Mouse (Mus musculus) hindbrain, postnatal 0 days (tissue): ENCODE measurements at regions not wholly inside any gene's neighbourhood (a gene's known extent, or its start where the extent isn't known, plus 50 kb on each side); places are given as distances from the start of the nearest gene placed in this dataset.

Experiments
- ATAC-seq: fragments of 200-750 bp; cut with Nextera tagmentation; 2 replicates; pipeline ENCODE4 v1.8.0; 2017; ENCODE audit warnings: mild to moderate bottlenecking, moderate TSS enrichment, moderate library complexity
- DNase-seq: peaks from one replicate; pipeline ENCODE4 v3.0.0-alpha.2; 2015; ENCODE audit warnings: low spot score
- H3K27ac ChIP-seq: fragments of 300-500 bp; sonication (generic); 2 replicates; pipeline ENCODE4 v1.5.1; 2014; ENCODE audit warnings: mild to moderate bottlenecking
- H3K27me3 ChIP-seq: fragments of 300-500 bp; sonication (generic); 2 replicates; pipeline ENCODE4 v1.6.1; 2014; ENCODE audit warnings: low read length, mixed read lengths; ENCODE audit not compliant: insufficient read depth
- H3K36me3 ChIP-seq: fragments of 300-500 bp; sonication (generic); 2 replicates; pipeline ENCODE4 v1.6.1; 2014; ENCODE audit warnings: low read length, mixed read lengths; ENCODE audit not compliant: insufficient read depth
- H3K4me1 ChIP-seq: fragments of 300-500 bp; sonication (generic); 2 replicates; pipeline ENCODE4 v1.6.1; 2014; ENCODE audit warnings: antibody characterized with exemption, low read length, mixed read lengths; ENCODE audit not compliant: insufficient read depth
- H3K4me2 ChIP-seq: fragments of 300-500 bp; sonication (generic); 2 replicates; pipeline ENCODE4 v1.6.1; 2014; ENCODE audit warnings: low read depth, mild to moderate bottlenecking, low read length, moderate library complexity, mixed read lengths
- H3K4me3 ChIP-seq: fragments of 300-500 bp; sonication (generic); 2 replicates; pipeline ENCODE4 v1.5.1; 2014; ENCODE audit warnings: low read length
- H3K9ac ChIP-seq: fragments of 300-500 bp; sonication (generic); replicated peaks from 2 replicates; pipeline ENCODE4 v1.6.1; 2014; ENCODE audit warnings: mild to moderate bottlenecking, low read length, moderate library complexity, mixed read lengths
- H3K9me3 ChIP-seq: fragments of 300-500 bp; sonication (generic); 2 replicates; pipeline ENCODE4 v1.6.1; 2016; ENCODE audit warnings: low read length, mixed read lengths
- CTCF ChIP-seq: IDR thresholded peaks from 2 replicates; pipeline ENCODE4 v1.5.1; 2016; ENCODE audit warnings: antibody characterized with exemption, control low read depth, low read depth
- WGBS: fragments of 180-500 bp; shearing (Covaris S2); extraction: QIAGEN DNeasy Blood & Tissue Kit; methylation state at CpG from one replicate; pipeline ENCODE4 v1.1.7; 2014; 5-methylcytosine and 5-hydroxymethylcytosine counted together

DNA sequence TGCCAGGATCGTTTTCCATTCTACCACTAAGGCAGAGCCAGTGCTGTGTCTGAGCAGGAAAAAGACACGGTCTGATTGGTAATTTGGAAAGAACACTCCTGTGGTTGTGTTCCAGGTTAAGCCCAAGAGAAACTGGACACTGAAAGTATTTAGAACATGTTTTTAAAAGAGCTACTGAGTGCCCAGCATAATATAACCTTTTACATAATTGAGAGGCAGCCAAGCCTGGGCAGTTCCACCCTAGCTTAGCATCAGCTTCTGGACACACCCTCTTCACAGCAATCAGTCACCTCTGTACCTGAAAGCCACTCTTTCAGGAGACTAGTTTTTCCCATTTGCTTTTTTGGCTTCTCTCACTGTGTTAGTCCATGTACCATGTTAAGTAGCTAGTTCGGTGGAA lies 1379.4 kb upstream of the A1bg start:
- Histone ChIP-seq H3K9me3 (no peaks in the 10 kb centered on the region), H3K27me3 (no peaks in the 10 kb centered on the region), H3K36me3 (no peaks in the 10 kb centered on the region), H3K4me1 (no peaks in the 10 kb centered on the region), H3K4me2 (no peak overlapping the region), H3K4me3 (no peak overlapping the region), H3K27ac (no peak overlapping the region), H3K9ac (no peak overlapping the region)
- no peak for TF ChIP-seq CTCF
- DNase-seq (no peak), ATAC-seq (no peak)
- 90% methylated on average over 3 of the region's 3 CpGs for WGBS

DNA sequence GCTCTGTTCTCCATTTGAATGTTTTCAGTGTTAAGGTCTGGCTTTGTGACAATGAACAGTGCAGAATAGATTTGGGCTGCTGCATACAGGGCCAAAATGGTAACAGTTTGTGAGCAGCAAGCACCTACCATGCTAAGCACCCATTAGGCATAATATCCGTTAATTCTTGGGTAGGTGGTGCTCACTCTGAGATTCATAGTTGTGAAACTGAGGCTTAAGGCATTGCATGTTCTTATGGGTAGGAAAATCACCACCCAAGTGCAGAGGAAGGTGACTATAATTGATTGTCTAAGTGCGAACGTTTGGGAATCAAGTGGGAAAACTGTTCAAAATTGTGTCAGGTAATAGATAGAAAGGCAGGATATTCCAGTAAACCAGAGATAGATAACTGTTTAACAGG lies 1378.8 kb upstream of the A1bg start:
- Histone ChIP-seq H3K4me1 (no peaks in the 10 kb centered on the region), H3K27me3 (no peaks in the 10 kb centered on the region), H3K4me2 (no peak overlapping the region), H3K27ac (no peak overlapping the region), H3K9me3 (no peaks in the 10 kb centered on the region), H3K36me3 (no peaks in the 10 kb centered on the region), H3K9ac (no peak overlapping the region), H3K4me3 (no peak overlapping the region)
- DNase-seq = no peak
- ATAC-seq = no peak
- WGBS = 89% methylated on average over 3 of the region's 3 CpGs
- TF ChIP-seq CTCF = no peak

DNA sequence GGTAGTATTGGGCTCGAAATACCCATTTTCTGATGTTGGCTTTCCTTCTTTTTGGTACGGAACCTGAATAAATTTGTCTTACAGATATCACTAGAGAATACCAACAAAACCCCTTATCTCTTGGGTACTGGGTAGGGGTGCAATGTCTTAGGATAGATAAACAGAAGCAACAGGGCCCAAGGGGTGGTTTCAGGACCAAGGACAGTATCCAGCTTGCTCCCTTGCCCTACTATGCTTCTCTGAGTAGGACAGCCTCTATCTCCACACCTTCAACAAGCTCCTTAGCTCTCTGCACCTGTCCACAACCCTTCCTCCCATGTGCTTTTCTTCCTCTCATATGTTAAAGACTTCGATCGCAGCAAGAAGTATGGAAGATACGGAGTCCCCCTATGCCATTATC lies 1374.3 kb upstream of the A1bg start:
- ATAC-seq = no peak
- Histone ChIP-seq H3K27me3 (no peaks in the 10 kb centered on the region), H3K4me2 (no peak overlapping the region), H3K27ac (no peak overlapping the region), H3K4me1 (peaks cover 10% of the 10 kb centered on the region; the same call in 1 of the 2 replicates), H3K9me3 (no peaks in the 10 kb centered on the region), H3K36me3 (no peaks in the 10 kb centered on the region), H3K9ac (no peak overlapping the region), H3K4me3 (no peak overlapping the region)
- 91% methylated on average over 5 of the region's 5 CpGs for WGBS
- DNase-seq = no peak
- TF ChIP-seq CTCF = no peak

DNA sequence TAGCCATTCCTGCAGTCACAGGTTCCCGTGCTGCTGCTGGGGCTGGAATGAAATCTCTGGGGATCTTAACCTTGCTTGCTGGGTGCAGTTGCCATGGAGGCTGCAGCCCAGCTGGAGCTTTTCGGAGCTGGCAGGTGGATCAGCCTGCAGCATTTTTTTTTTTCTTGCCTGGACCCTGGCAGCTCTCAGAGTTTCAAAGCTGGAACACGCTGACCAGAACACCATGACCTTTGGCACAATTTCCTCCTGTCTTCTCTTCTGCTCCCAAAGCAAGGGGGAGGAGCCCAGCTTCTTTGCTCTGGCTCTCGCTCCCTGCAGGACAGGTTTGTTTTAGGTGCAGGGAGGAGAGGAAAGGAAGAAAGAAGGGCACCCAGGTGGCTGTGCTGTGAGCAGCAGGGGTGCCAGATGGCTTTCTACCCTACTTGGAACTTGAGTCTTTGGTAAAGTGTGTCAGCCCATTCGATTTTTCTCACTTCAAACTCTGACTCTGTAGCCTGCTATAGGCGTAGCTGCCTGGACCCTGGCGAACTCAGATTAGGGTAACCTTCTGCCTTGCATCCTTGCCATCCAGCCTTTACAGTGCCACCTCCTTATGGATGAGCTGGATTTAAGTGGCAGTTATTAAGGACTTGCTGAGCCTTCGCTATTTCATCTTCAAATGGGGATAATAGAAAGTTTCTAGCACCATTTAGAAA lies 1372.6 kb upstream of the A1bg start:
- DNase-seq = peak; percentile 57
- TF ChIP-seq CTCF = no peak
- WGBS = 32% methylated on average over 8 of the region's 8 CpGs
- no peak; the same call in 1 of the 2 replicates for ATAC-seq
- Histone ChIP-seq H3K4me2 (no peak overlapping the region), H3K9me3 (no peaks in the 10 kb centered on the region), H3K9ac (no peak overlapping the region), H3K36me3 (no peaks in the 10 kb centered on the region), H3K27ac (no peak overlapping the region), H3K27me3 (no peaks in the 10 kb centered on the region), H3K4me3 (no peak overlapping the region), H3K4me1 (peaks cover 10% of the 10 kb centered on the region; the same call in 1 of the 2 replicates)

DNA sequence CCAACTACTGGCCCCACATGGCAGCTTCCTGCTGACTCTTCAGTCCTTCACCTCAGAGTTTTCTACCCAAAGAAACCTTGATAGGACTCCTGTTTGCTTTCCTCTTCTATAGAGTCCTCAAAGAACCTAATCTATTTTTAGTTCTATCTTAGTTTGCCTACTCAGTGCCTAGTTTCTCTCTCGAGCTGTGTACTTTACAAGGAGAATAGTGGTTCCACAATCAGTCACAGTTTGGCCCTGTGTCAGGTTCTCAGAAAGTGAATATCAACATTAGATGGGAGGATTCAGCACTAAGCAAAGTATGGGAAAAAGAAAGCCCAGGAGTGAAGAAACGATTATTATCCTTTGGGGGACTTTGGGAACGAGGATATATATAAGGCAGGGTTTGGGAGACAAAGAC lies 1372.0 kb upstream of the A1bg start:
- Histone ChIP-seq H3K27ac (no peak overlapping the region), H3K9ac (no peak overlapping the region), H3K4me2 (no peak overlapping the region), H3K36me3 (no peaks in the 10 kb centered on the region), H3K9me3 (no peaks in the 10 kb centered on the region), H3K4me3 (no peak overlapping the region), H3K4me1 (peaks cover 10% of the 10 kb centered on the region; the same call in 1 of the 2 replicates), H3K27me3 (no peaks in the 10 kb centered on the region)
- WGBS = 33% methylated on average over 3 of the region's 3 CpGs
- no peak for TF ChIP-seq CTCF
- ATAC-seq = no peak
- no peak for DNase-seq

DNA sequence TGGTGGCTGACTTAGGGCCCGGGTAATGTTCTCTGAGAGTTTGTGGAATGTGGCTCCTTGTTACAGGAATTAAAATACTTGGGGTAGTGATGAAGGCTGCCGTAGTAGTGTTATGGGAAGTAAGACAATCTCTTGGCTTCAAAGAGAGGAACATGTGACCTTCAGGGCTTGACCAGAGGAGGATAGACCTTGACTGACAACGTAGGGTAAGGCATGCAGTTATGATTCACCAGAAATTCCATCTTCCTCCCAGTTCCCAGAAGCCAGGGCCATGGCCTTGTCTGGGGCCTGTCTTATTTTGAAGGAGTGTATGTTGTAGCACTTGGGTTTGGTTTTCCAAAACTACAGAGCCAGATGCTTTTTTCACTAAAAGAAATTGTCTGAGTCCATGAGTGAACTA lies 1370.1 kb upstream of the A1bg start:
- no peak for DNase-seq
- no peak overlapping the region for H3K9ac ChIP-seq
- H3K27ac ChIP-seq = no peak overlapping the region
- no peaks in the 10 kb centered on the region for H3K36me3 ChIP-seq
- no peaks in the 10 kb centered on the region for H3K27me3 ChIP-seq
- no peak overlapping the region for H3K4me2 ChIP-seq
- peaks cover 10% of the 10 kb centered on the region; the same call in 1 of the 2 replicates for H3K4me1 ChIP-seq
- WGBS = 95% methylated on average over 3 of the region's 3 CpGs
- TF ChIP-seq CTCF = no peak
- no peaks in the 10 kb centered on the region for H3K9me3 ChIP-seq
- ATAC-seq = no peak
- H3K4me3 ChIP-seq = no peak overlapping the region

DNA sequence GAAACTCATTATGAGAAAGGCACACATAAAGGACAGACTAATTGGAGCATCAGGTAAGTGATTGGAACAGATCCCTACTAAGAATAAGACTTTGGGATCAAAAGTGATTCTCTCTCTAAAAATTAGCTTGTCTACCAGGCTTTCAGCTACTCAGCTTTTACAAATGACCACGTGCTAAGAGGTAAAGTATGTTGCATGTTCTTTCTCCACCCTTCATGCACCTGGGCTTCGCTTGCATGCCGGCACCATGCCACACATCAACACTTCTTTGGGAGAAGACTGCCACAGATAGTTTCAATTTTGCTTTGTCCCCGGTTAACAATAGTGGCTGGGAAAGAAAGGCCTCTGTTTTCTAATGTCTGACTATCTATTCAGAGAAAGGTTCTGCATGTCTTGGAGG lies 1367.9 kb upstream of the A1bg start:
- ATAC-seq = no peak
- 81% methylated on average over 4 of the region's 4 CpGs for WGBS
- H3K4me2 ChIP-seq = no peak overlapping the region
- no peaks in the 10 kb centered on the region for H3K27me3 ChIP-seq
- DNase-seq = no peak
- H3K9ac ChIP-seq = no peak overlapping the region
- no peaks in the 10 kb centered on the region for H3K9me3 ChIP-seq
- no peak for TF ChIP-seq CTCF
- no peak overlapping the region for H3K4me3 ChIP-seq
- peaks cover 10% of the 10 kb centered on the region; the same call in 1 of the 2 replicates for H3K4me1 ChIP-seq
- H3K36me3 ChIP-seq = no peaks in the 10 kb centered on the region
- H3K27ac ChIP-seq = no peak overlapping the region
